Mouse (Mus musculus): ENCODE results near the gene Gdpd1.

- TF ChIP-seq CTCF (IDR thresholded peaks at IDR 0.05): no peak
- TF ChIP-seq EP300 (IDR thresholded peaks at IDR 0.05): no peak
Measured at GRCm38 (mm10) chr11:87121864-87122263, 48.0 kb upstream of the Gdpd1 start.

All from lung, postnatal 0 days (tissue).